Mouse (Mus musculus) embryonic facial prominence, embryonic 12.5 days (tissue): Measurements from ENCODE around the gene Armc12. TPM values are rescaled to one million over a fixed set of nuclear protein-coding genes. Genes with fewer than 3 reads are reported as not detected.
A peak's percentile ranks its signal among the peaks of the same experiment; 100 is the strongest.

ENCODE experiments used
- ATAC-seq: fragments of 200-750 bp; cut with Nextera tagmentation; 2 replicates; pipeline ENCODE4 v1.8.0; 2017; ENCODE audit not compliant: insufficient number of reproducible peaks, insufficient read depth, low FRiP score, low TSS enrichment
- H3K27ac ChIP-seq: fragments of 300-500 bp; sonication (generic); 2 replicates; pipeline ENCODE4 v1.5.1; 2016; ENCODE audit warnings: mild to moderate bottlenecking
- H3K27me3 ChIP-seq: fragments of 300-500 bp; sonication (generic); 2 replicates; pipeline ENCODE4 v1.6.1; 2016; ENCODE audit warnings: mild to moderate bottlenecking, moderate library complexity
- H3K36me3 ChIP-seq: fragments of 300-500 bp; sonication (generic); 2 replicates; pipeline ENCODE4 v1.6.1; 2016; ENCODE audit warnings: mild to moderate bottlenecking
- H3K4me1 ChIP-seq: fragments of 300-500 bp; sonication (generic); 2 replicates; pipeline ENCODE4 v1.6.1; 2016
- H3K4me2 ChIP-seq: fragments of 300-500 bp; sonication (generic); replicated peaks from 2 replicates; pipeline ENCODE4 v1.6.1; 2016; ENCODE audit warnings: mild to moderate bottlenecking, moderate library complexity
- H3K4me3 ChIP-seq: fragments of 300-500 bp; sonication (generic); 2 replicates; pipeline ENCODE4 v1.5.1; 2016; ENCODE audit warnings: mild to moderate bottlenecking
- H3K9ac ChIP-seq: fragments of 300-500 bp; sonication (generic); 2 replicates; pipeline ENCODE4 v1.6.1; 2016; ENCODE audit warnings: mild to moderate bottlenecking, moderate library complexity
- H3K9me3 ChIP-seq: fragments of 300-500 bp; sonication (generic); 2 replicates; pipeline ENCODE4 v1.6.1; 2016; ENCODE audit warnings: mild to moderate bottlenecking, moderate library complexity
- WGBS: fragments of 180-500 bp; shearing (Covaris S2); methylation state at CpG from one replicate; pipeline ENCODE4 v1.1.7; 2016; 5-methylcytosine and 5-hydroxymethylcytosine counted together
- polyA plus RNA-seq: library from polyadenylated mRNA; unstranded; fragments of >200 nt; fragmentation: Nextera tagmentation; extraction: Ambion mirVana; gene quantifications from 2 replicates; pipeline ENCODE4 v1.2.1, GENCODE M21; 2016

The Armc12 gene
- polyA plus RNA-seq, result not detected in 2 replicates

- no peak within 1 kb of the TSS for H3K4me3 ChIP-seq
- H3K27me3 ChIP-seq, result peaks cover 3% of the 10 kb centered on the region; the same call in 1 of the 2 replicates
- no peak within 1 kb of the TSS for H3K9ac ChIP-seq
- peak within 1 kb of the TSS; percentile 33; the same call in 1 of the 2 replicates for H3K4me2 ChIP-seq
- H3K27ac ChIP-seq, result no peak within 1 kb of the TSS
- H3K36me3 ChIP-seq, result no peaks in the 10 kb centered on the region
- peaks cover 6% of the 10 kb centered on the region for H3K4me1 ChIP-seq
- WGBS, result 83% methylated on average over 6 of the region's 6 CpGs
- H3K9me3 ChIP-seq, result no peaks in the 10 kb centered on the region
- no peak for ATAC-seq
These were observed at the start of gene Armc12 for GRCm38 (mm10) chr17:28530506-28530905. TSS of gene Armc12 (plus strand) at chr17:28530806.

DNA sequence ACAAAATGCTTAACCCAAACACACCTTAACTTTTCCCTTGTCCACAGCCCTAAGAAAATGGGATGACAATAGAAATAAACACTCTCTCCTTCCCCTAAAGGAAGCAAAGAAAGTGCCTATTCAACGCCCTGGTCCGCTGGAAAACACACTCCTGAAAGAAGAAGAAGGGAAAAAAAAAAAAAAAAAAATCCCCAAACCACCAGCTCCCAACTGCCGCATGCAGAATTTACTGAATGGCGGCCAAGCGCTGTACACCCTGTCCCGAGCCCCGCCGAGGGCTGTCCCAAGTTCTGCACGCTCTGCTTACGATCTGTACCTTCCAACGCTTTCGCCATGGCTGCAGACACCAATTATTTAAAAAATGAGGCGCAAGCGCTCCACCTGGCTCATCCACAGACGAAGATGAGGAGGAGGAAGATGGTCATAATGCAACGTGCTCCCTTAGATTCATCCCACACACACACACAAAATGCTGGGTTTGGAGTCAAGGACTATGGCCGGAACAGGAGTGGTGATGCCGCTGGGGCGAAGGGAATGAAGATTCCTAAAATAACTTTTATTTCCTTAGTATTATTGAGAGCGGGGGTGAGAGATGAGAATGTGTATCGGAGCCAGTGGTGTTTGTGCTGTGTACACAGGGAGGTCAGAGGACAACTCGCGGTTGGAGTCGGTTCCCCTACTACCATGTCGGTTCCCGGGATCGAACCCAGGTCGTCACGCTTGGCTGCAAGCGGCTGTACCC, 45.7 kb upstream of the Armc12 start:
- H3K27ac ChIP-seq, result peak overlapping the region; percentile 86; the same call in 1 of the 2 replicates
- peak overlapping the region; percentile 81 for H3K4me2 ChIP-seq
- no peaks in the 10 kb centered on the region for H3K9me3 ChIP-seq
- no peaks in the 10 kb centered on the region for H3K27me3 ChIP-seq
- 5% methylated on average over 30 of the region's 30 CpGs for WGBS
- peak overlapping the region; percentile 81 for H3K9ac ChIP-seq
- peaks cover 7% of the 10 kb centered on the region; the same call in 1 of the 2 replicates for H3K4me1 ChIP-seq
- H3K36me3 ChIP-seq, result no peaks in the 10 kb centered on the region
- H3K4me3 ChIP-seq, result peak overlapping the region; percentile 89
- no peak for ATAC-seq

- ATAC-seq, result peak; percentile 47
- H3K4me3 ChIP-seq, result peak overlapping the region; percentile 89
- WGBS, result under 1% methylated on average over 68 of the region's 77 CpGs
- H3K36me3 ChIP-seq, result no peaks in the 10 kb centered on the region
- peaks cover 7% of the 10 kb centered on the region; the same call in 1 of the 2 replicates for H3K4me1 ChIP-seq
- peak overlapping the region; percentile 86 for H3K27ac ChIP-seq
- H3K9ac ChIP-seq, result peak overlapping the region; percentile 81
- peak overlapping the region; percentile 81 for H3K4me2 ChIP-seq
- H3K9me3 ChIP-seq, result no peaks in the 10 kb centered on the region
- H3K27me3 ChIP-seq, result no peaks in the 10 kb centered on the region
These were observed 45.1 kb upstream of the Armc12 start for GRCm38 (mm10) chr17:28485446-28485948.

DNA sequence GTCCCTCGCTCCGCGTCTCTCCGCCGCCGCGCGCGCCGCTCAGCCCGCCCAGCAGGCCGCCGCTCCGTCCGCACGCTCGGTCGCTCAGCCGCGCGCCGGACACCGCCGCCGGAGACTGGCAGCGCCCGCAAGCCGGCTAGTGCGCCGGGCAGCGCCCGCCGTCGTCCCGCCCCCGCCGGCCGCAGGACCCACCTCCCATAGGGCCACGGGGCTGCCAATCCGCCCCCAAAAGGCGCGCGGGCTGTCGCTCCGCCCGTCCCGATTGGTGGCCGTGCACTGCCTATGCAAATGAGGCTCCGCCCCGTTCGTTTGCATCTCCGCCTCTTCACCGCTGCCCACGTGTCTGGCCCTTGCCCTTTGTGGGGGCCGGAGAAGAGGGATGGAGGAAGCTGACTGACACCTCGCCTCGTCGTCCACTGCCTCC, 44.6 kb upstream of the Armc12 start:
- peak; percentile 96 for ATAC-seq
- H3K9ac ChIP-seq, result peak overlapping the region; percentile 81

DNA sequence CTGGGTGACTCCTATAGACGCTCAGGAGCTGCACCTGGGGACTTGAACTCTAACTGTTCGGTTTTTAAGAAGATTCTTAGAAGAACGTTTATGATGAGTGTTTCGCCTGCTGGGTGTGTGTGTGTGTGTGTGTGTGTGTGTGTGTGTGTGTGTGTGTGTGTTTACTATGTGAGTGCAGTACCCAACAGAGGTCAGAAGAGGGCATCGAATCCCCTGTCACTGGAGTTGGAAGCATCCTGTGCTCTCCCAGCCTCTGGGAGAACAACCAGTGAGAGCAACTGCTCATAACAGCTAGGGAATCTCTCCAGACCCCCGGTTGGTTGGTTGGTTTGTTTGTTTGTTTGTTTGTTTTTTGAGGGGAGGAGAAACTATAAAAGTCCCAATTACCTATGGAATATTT, 43.9 kb upstream of the Armc12 start:
- H3K9ac ChIP-seq, result no peak overlapping the region
- 79% methylated on average over 6 of the region's 6 CpGs for WGBS
- H3K4me3 ChIP-seq, result peak overlapping the region; percentile 89

More for the DNA sequence above, 44.6 kb upstream of the Armc12 start:
- peak overlapping the region; percentile 81 for H3K4me2 ChIP-seq
- no peaks in the 10 kb centered on the region for H3K27me3 ChIP-seq
- H3K9me3 ChIP-seq, result no peaks in the 10 kb centered on the region
- H3K36me3 ChIP-seq, result no peaks in the 10 kb centered on the region
- H3K4me1 ChIP-seq, result peaks cover 8% of the 10 kb centered on the region; the same call in 1 of the 2 replicates
- under 1% methylated on average over 52 of the region's 58 CpGs for WGBS
- peak overlapping the region; percentile 89 for H3K4me3 ChIP-seq
- H3K27ac ChIP-seq, result peak overlapping the region; percentile 86

GRCm38 (mm10) chr17:28487584-28488257, 42.9 kb upstream of the Armc12 start:
- Histone ChIP-seq H3K27me3 (no peaks in the 10 kb centered on the region), H3K4me3 (no peak overlapping the region), H3K9me3 (no peaks in the 10 kb centered on the region), H3K4me2 (no peak overlapping the region), H3K4me1 (peaks cover 13% of the 10 kb centered on the region; the same call in 1 of the 2 replicates), H3K9ac (no peak overlapping the region), H3K27ac (no peak overlapping the region), H3K36me3 (no peaks in the 10 kb centered on the region)
- ATAC-seq, result no peak
- WGBS, result 93% methylated on average over 18 of the region's 18 CpGs

More for the DNA sequence above, 43.9 kb upstream of the Armc12 start:
- ATAC-seq, result no peak
- Histone ChIP-seq H3K36me3 (no peaks in the 10 kb centered on the region), H3K4me2 (peak overlapping the region; percentile 81; the same call in 1 of the 2 replicates), H3K9me3 (no peaks in the 10 kb centered on the region), H3K27me3 (no peaks in the 10 kb centered on the region), H3K27ac (no peak overlapping the region), H3K4me1 (peaks cover 15% of the 10 kb centered on the region; the same call in 1 of the 2 replicates)

GRCm38 (mm10) chr17:28488258-28489013, 42.2 kb upstream of the Armc12 start:
- Histone ChIP-seq H3K27me3 (no peaks in the 10 kb centered on the region), H3K9ac (no peak overlapping the region), H3K36me3 (no peaks in the 10 kb centered on the region), H3K27ac (no peak overlapping the region), H3K4me3 (no peak overlapping the region), H3K4me2 (no peak overlapping the region), H3K4me1 (peaks cover 13% of the 10 kb centered on the region; the same call in 1 of the 2 replicates), H3K9me3 (no peaks in the 10 kb centered on the region)
- WGBS, result 69% methylated on average over 7 of the region's 7 CpGs
- no peak for ATAC-seq

DNA sequence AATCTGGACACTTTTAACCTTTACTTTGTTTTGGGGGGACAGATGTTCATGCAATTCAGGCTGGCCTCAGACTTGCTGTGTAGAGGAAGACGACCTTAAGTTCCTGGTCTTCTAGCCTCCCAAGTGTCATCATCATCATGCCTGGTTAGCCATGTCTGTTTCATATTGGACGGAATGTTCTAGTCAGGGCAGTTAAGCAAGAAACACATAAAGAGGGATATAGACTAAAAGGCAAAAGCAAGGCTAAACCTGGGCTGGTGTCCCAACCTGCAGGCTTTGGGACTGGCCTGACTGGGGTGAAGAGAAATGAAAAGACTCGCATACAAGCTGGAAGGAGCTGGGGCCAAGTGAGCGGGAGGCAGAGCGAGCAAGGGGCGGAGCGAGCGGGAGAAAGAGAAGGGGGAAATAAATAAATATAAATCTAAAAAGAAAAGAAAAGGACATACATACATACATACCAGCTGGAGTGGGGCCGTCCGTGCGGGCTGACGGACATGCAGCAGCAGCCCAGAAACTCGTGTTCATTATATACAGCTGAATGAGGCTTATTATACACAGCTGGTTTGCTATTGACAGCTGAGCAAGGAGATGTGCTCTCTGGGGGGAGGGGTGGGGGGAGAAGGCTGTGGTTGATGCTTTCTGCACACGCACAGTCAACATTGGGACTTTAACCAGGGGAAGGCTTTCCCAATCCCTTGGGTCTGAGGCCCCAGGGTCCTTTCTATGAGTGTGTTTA, 39.4 kb upstream of the Armc12 start:
- H3K27me3 ChIP-seq, result no peaks in the 10 kb centered on the region
- H3K9me3 ChIP-seq, result no peaks in the 10 kb centered on the region
- WGBS, result 70% methylated on average over 14 of the region's 14 CpGs
- ATAC-seq, result no peak
- H3K4me1 ChIP-seq, result peaks cover 10% of the 10 kb centered on the region; the same call in 1 of the 2 replicates
- H3K36me3 ChIP-seq, result no peaks in the 10 kb centered on the region
- H3K4me2 ChIP-seq, result no peak overlapping the region
- no peak overlapping the region for H3K9ac ChIP-seq
- no peak overlapping the region for H3K27ac ChIP-seq
- no peak overlapping the region for H3K4me3 ChIP-seq

DNA sequence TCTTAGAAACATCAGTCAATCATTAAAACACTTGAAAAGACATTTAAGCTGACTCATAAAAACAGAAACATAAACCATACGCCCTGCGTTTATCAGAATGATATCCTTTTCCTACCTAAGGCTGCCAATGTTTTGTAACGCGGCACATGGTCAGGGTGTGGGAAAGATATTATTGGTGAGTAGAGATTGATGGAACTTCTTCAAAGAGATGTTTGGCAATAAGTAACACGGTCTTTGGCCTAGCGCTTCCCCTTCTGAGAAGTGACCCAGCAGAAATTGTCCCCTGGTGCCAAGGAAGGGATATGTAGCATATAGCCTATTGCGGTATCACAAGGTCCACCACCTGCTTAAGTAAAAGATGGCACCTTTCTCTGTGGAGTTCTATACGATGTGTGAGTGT, 34.8 kb upstream of the Armc12 start:
- Histone ChIP-seq H3K36me3 (no peaks in the 10 kb centered on the region), H3K27me3 (no peaks in the 10 kb centered on the region), H3K4me1 (peaks cover 10% of the 10 kb centered on the region; the same call in 1 of the 2 replicates), H3K9me3 (no peaks in the 10 kb centered on the region), H3K27ac (no peak overlapping the region), H3K4me3 (no peak overlapping the region), H3K9ac (no peak overlapping the region), H3K4me2 (no peak overlapping the region)
- ATAC-seq, result no peak
- WGBS, result 91% methylated on average over 8 of the region's 8 CpGs

- H3K36me3 ChIP-seq, result no peaks in the 10 kb centered on the region
- H3K4me3 ChIP-seq, result no peak overlapping the region
- H3K4me1 ChIP-seq, result no peaks in the 10 kb centered on the region
- H3K9me3 ChIP-seq, result no peaks in the 10 kb centered on the region
- H3K27ac ChIP-seq, result no peak overlapping the region
- no peak overlapping the region for H3K9ac ChIP-seq
- H3K27me3 ChIP-seq, result no peaks in the 10 kb centered on the region
- ATAC-seq, result no peak
- WGBS, result 62% methylated on average over 2 of the region's 2 CpGs
- H3K4me2 ChIP-seq, result no peak overlapping the region
These were observed 31.4 kb upstream of the Armc12 start for GRCm38 (mm10) chr17:28499190-28499589.

DNA sequence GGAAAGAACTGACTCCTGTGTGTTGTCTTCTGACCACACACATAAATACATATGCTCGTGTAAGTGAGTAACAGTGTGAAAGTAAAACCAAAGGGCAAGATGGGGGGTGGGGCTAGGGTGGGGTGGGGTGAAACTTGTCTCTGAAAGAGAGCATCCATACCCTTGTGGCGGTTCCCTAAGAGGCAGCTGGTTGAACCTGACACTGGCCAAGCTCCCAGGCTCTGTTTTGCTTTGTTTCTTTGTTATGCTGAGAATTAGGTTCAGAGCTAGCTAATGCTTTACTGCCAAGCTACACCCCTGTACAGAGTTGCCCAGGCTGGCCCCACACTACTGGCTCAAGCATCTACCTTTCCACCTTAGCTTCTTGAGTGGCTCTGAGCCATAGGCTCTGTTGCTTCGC, 30.1 kb upstream of the Armc12 start:
- no peak for ATAC-seq

More for the DNA sequence above, 30.1 kb upstream of the Armc12 start:
- Histone ChIP-seq H3K9me3 (no peaks in the 10 kb centered on the region), H3K27me3 (no peaks in the 10 kb centered on the region), H3K4me1 (no peaks in the 10 kb centered on the region), H3K27ac (no peak overlapping the region), H3K36me3 (no peaks in the 10 kb centered on the region), H3K4me2 (no peak overlapping the region), H3K9ac (no peak overlapping the region), H3K4me3 (no peak overlapping the region)
- 63% methylated on average over 3 of the region's 3 CpGs for WGBS
